Mouse (Mus musculus): ENCODE measurements around the gene Acvr1b.

DNA sequence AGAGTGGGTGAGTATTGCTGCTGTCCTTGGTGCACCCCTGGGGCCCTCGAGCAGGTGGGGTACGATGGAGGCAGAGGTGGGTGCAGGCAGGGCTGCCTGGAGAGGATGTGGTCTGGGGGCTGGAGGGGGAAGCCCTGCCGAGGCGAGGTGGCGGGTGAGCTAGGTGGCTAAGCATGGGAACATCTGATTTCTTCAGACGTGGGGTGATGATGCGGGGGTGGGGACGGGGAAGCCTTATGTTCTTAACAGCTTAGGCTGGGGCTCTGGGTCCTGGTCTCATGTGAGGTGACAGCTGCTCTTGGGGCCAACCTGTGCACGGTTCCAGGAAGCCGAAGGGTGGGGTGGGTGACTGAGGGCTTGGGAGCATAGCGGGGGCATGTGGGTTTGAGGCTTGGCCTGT lies 84.6 kb downstream of the Acvr1b start:
- TF ChIP-seq CTCF (IDR thresholded peaks at IDR 0.05; ENCODE audit: low read depth, low read length) (no peak), TAL1 (conservative IDR thresholded peaks at IDR 0.05; ENCODE audit: low read depth, low read length) (no peak), POLR2AphosphoS5 (IDR thresholded peaks at IDR 0.05; ENCODE audit: insufficient replicate concordance, low read depth, low read length) (no peak), GATA1 (IDR thresholded peaks at IDR 0.05; ENCODE audit: borderline replicate concordance, low read length) (no peak), GATA2 (IDR thresholded peaks at IDR 0.05; ENCODE audit: borderline replicate concordance, low read depth, low read length) (no peak)
